Mouse (Mus musculus) layer of hippocampus, adult 18-20 months (tissue): ENCODE results near the gene Fam89a. TPM values are rescaled to one million over a fixed set of nuclear protein-coding genes. Genes with fewer than 3 reads are reported as not detected.

Experiments used
- DNase-seq, 2 experiments: peaks; one replicate each; pipeline ENCODE4 v3.0.0; 2022; ENCODE audit warnings: low spot score in 2 of 2
- long read RNA-seq: library from polyadenylated mRNA; stranded (forward); transcript quantifications from one replicate; pipeline ENCODE4 v2.0.0, GENCODE M21; 2021
- total RNA-seq, 2 experiments: library from RNA; stranded (reverse); gene quantifications; 2 replicates each; pipeline ENCODE4 v1.2.3; 2021

The Fam89a gene
- 1 to 10 TPM; 1.0 to 1.1 TPM for total RNA-seq
- long read RNA-seq, result 0 reads

GRCm38 (mm10) chr8:124751709-124752173 lies at the start of gene Fam89a:
Fam89a (minus strand) TSS chr8:124751832.
- DNase-seq, result no peak

GRCm38 (mm10) chr8:124800542-124800941 lies 48.9 kb upstream of the Fam89a start:
- DNase-seq, result no peak

- no peak for DNase-seq
These were observed 44.3 kb upstream of the Fam89a start for GRCm38 (mm10) chr8:124795781-124796488.

GRCm38 (mm10) chr8:124794486-124794780 lies 42.8 kb upstream of the Fam89a start:
- DNase-seq, result peak; percentile 57 to 65

GRCm38 (mm10) chr8:124793661-124794485 lies 42.2 kb upstream of the Fam89a start:
- peak in 1 of 2 experiments; percentile 3 for DNase-seq

- peak; percentile 32 to 63 for DNase-seq
These were observed 41.6 kb upstream of the Fam89a start for GRCm38 (mm10) chr8:124793172-124793651.

GRCm38 (mm10) chr8:124792708-124793107 lies 41.1 kb upstream of the Fam89a start, which contains the start of gene Trim67:
Trim67 (plus strand) TSS chr8:124793092.
- DNase-seq, result peak; percentile 26 to 39

- peak; percentile 38 to 56 for DNase-seq
These were observed 40.6 kb upstream of the Fam89a start for GRCm38 (mm10) chr8:124792186-124792585.

- DNase-seq, result no peak
These were observed 40.1 kb upstream of the Fam89a start for GRCm38 (mm10) chr8:124791751-124792150.

GRCm38 (mm10) chr8:124790676-124791075 lies 39.0 kb upstream of the Fam89a start:
- no peak for DNase-seq

- DNase-seq, result peak; percentile 6 to 68
These were observed 33.0 kb upstream of the Fam89a start for GRCm38 (mm10) chr8:124784613-124785012.

GRCm38 (mm10) chr8:124783228-124783627 lies 31.6 kb upstream of the Fam89a start:
- no peak for DNase-seq

- DNase-seq, result no peak
These were observed 30.8 kb upstream of the Fam89a start for GRCm38 (mm10) chr8:124782431-124782830.

- DNase-seq, result peak in 1 of 2 experiments; percentile 15
These were observed 28.6 kb upstream of the Fam89a start for GRCm38 (mm10) chr8:124780236-124780635.

- peak; percentile 53 to 84 for DNase-seq
These were observed 24.1 kb upstream of the Fam89a start for GRCm38 (mm10) chr8:124775695-124776094.

GRCm38 (mm10) chr8:124772389-124772788 lies 20.8 kb upstream of the Fam89a start:
- DNase-seq, result peak in 1 of 2 experiments; percentile 15

GRCm38 (mm10) chr8:124763061-124763460 lies 11.4 kb upstream of the Fam89a start:
- DNase-seq, result no peak

- no peak for DNase-seq
These were observed 6.9 kb upstream of the Fam89a start for GRCm38 (mm10) chr8:124758544-124758943.

- DNase-seq, result no peak
These were observed 5.0 kb upstream of the Fam89a start for GRCm38 (mm10) chr8:124756601-124757000.

GRCm38 (mm10) chr8:124756153-124756552 lies 4.5 kb upstream of the Fam89a start:
- DNase-seq, result no peak

- DNase-seq, result no peak
These were observed 3.8 kb upstream of the Fam89a start for GRCm38 (mm10) chr8:124755481-124755880.

GRCm38 (mm10) chr8:124754792-124755190 lies 3.2 kb upstream of the Fam89a start:
- DNase-seq, result no peak
